Mouse (Mus musculus) MEL (cell line): ENCODE measurements at regions not wholly inside any gene's neighbourhood (a gene's known extent, or its start where the extent isn't known, plus 50 kb on each side); places are given as distances from the start of the nearest gene placed in this dataset.

ENCODE experiments used
- DNase-seq: peaks from one replicate; pipeline ENCODE4 v3.0.0; 2011; ENCODE audit warnings: low read depth, low spot score
- H3K27ac ChIP-seq: 2 replicates; pipeline ENCODE4 v1.5.1; 2012; ENCODE audit warnings: low read depth, mild to moderate bottlenecking, control low read depth, low read length, moderate library complexity; ENCODE audit not compliant: control insufficient read depth
- H3K27me3 ChIP-seq, 2 experiments: fragments of 150-350 bp in 1 of 2; sonication (generic) in 1 of 2; 2 replicates each; pipeline ENCODE4 v1.6.1; 2012; ENCODE audit warnings: low read length in 2 of 2, mild to moderate bottlenecking in 2 of 2, improper control_type of control experiment in 1 of 2, moderate library complexity in 1 of 2; ENCODE audit not compliant: insufficient read depth in 2 of 2, control insufficient read depth in 1 of 2
- H3K36me3 ChIP-seq, 2 experiments: 2 replicates each; pipeline ENCODE4 v1.6.1; 2012 to 2014; ENCODE audit warnings: low read length in 2 of 2, improper control_type of control experiment in 1 of 2, inconsistent platforms in 1 of 2, mild to moderate bottlenecking in 1 of 2; ENCODE audit not compliant: insufficient read depth in 2 of 2, control insufficient read depth in 1 of 2
- H3K4me1 ChIP-seq, 2 experiments: fragments of 150-350 bp in 1 of 2; sonication (generic) in 1 of 2; 2 replicates each; pipeline ENCODE4 v1.6.1; 2012; ENCODE audit warnings: low read length in 2 of 2, improper control_type of control experiment in 1 of 2, mild to moderate bottlenecking in 1 of 2; ENCODE audit not compliant: insufficient read depth in 2 of 2, control insufficient read depth in 1 of 2
- H3K4me3 ChIP-seq, 2 experiments: fragments of 150-350 bp in 1 of 2; sonication (generic) in 1 of 2; 2 replicates each; pipeline ENCODE4 v1.5.1; 2012; ENCODE audit warnings: low read depth in 2 of 2, low read length in 2 of 2, mild to moderate bottlenecking in 2 of 2, moderate library complexity in 2 of 2, control low read depth in 1 of 2, improper control_type of control experiment in 1 of 2; ENCODE audit not compliant: control insufficient read depth in 1 of 2, insufficient read depth in 1 of 2
- H3K79me2 ChIP-seq: 2 replicates; pipeline ENCODE4 v1.6.1; 2012; ENCODE audit warnings: mild to moderate bottlenecking, low read length, moderate library complexity; ENCODE audit not compliant: control insufficient read depth, poor library complexity, insufficient read depth
- H3K9ac ChIP-seq: 2 replicates; pipeline ENCODE4 v1.6.1; 2012; ENCODE audit warnings: low read depth, mild to moderate bottlenecking, control low read depth, low read length, moderate library complexity; ENCODE audit not compliant: control insufficient read depth, poor library complexity, severe bottlenecking
- H3K9me3 ChIP-seq: fragments of 150-350 bp; sonication (generic); replicated peaks from 2 replicates; pipeline ENCODE4 v1.6.1; 2012; ENCODE audit warnings: mild to moderate bottlenecking, low read length, improper control_type of control experiment, moderate library complexity; ENCODE audit not compliant: insufficient read depth
- CHD1 ChIP-seq: IDR thresholded peaks from 2 replicates; pipeline ENCODE4 v1.6.1; 2012; ENCODE audit warnings: low read depth, mild to moderate bottlenecking, inconsistent platforms, low read length, improper control_type of control experiment
- CHD2 ChIP-seq: IDR thresholded peaks from 2 replicates; pipeline ENCODE4 v1.6.1; 2011; ENCODE audit warnings: low read length, improper control_type of control experiment
- ELF1 ChIP-seq: IDR thresholded peaks from 2 replicates; pipeline ENCODE4 v1.6.1; 2014; ENCODE audit warnings: low read depth, mild to moderate bottlenecking, inconsistent platforms, low read length, improper control_type of control experiment, moderate library complexity
- ETS1 ChIP-seq: IDR thresholded peaks from 2 replicates; pipeline ENCODE4 v1.6.1; 2012; ENCODE audit warnings: low read depth, mild to moderate bottlenecking, inconsistent platforms, low read length, improper control_type of control experiment, moderate library complexity
- GABPA ChIP-seq: IDR thresholded peaks from 2 replicates; pipeline ENCODE4 v1.6.1; 2012; ENCODE audit warnings: low read depth, mild to moderate bottlenecking, inconsistent platforms, low read length, improper control_type of control experiment, moderate library complexity
- HCFC1 ChIP-seq: IDR thresholded peaks from 2 replicates; pipeline ENCODE4 v1.6.1; 2012; ENCODE audit warnings: low read depth, mild to moderate bottlenecking, inconsistent platforms, low read length, improper control_type of control experiment, moderate library complexity
- JUND ChIP-seq: IDR thresholded peaks from 2 replicates; pipeline ENCODE4 v1.6.1; 2011; ENCODE audit warnings: low read depth, mild to moderate bottlenecking, improper control_type of control experiment, low read length
- KAT2A ChIP-seq: conservative IDR thresholded peaks from 2 replicates; pipeline ENCODE4 v1.6.1; 2012; ENCODE audit warnings: low read depth, low read length, improper control_type of control experiment, inconsistent platforms
- MAFK ChIP-seq: IDR thresholded peaks from 2 replicates; pipeline ENCODE4 v1.6.1; 2011; ENCODE audit warnings: low read depth, mild to moderate bottlenecking, low read length, improper control_type of control experiment, borderline replicate concordance
- MAX ChIP-seq: IDR thresholded peaks from 2 replicates; pipeline ENCODE4 v1.6.1; 2011; ENCODE audit warnings: low read length, improper control_type of control experiment
- MAZ ChIP-seq: IDR thresholded peaks from 2 replicates; pipeline ENCODE4 v1.6.1; 2012; ENCODE audit warnings: low read depth, mild to moderate bottlenecking, inconsistent platforms, low read length, improper control_type of control experiment
- MYB ChIP-seq: IDR thresholded peaks from 2 replicates; pipeline ENCODE4 v1.6.1; 2011; ENCODE audit warnings: mild to moderate bottlenecking, low read depth, low read length, improper control_type of control experiment
- MYC ChIP-seq: IDR thresholded peaks from 2 replicates; pipeline ENCODE4 v1.6.1; 2011; ENCODE audit warnings: low read depth, mild to moderate bottlenecking, low read length, improper control_type of control experiment, moderate library complexity
- NELFE ChIP-seq: IDR thresholded peaks from 2 replicates; pipeline ENCODE4 v1.6.1; 2011; ENCODE audit warnings: low read depth, low read length, improper control_type of control experiment
- POLR2A ChIP-seq, 2 experiments: IDR thresholded peaks; 2 replicates each; pipeline ENCODE4 v1.6.1; 2011 to 2012; ENCODE audit warnings: low read length in 2 of 2, mild to moderate bottlenecking in 2 of 2, control low read depth in 1 of 2, improper control_type of control experiment in 1 of 2, low read depth in 1 of 2, moderate library complexity in 1 of 2; ENCODE audit not compliant: control insufficient read depth in 1 of 2, insufficient read depth in 1 of 2, poor library complexity in 1 of 2
- RAD21 ChIP-seq: IDR thresholded peaks from 2 replicates; pipeline ENCODE4 v1.6.1; 2011; ENCODE audit warnings: mild to moderate bottlenecking, low read depth, low read length, improper control_type of control experiment
- UBTF ChIP-seq: IDR thresholded peaks from 2 replicates; pipeline ENCODE4 v1.6.1; 2012; ENCODE audit warnings: low read depth, mild to moderate bottlenecking, inconsistent platforms, low read length, improper control_type of control experiment, moderate library complexity, borderline replicate concordance; ENCODE audit not compliant: insufficient read depth
- ZNF384 ChIP-seq: IDR thresholded peaks from 2 replicates; pipeline ENCODE4 v1.6.1; 2012; ENCODE audit warnings: low read depth, mild to moderate bottlenecking, inconsistent platforms, low read length, improper control_type of control experiment

DNA sequence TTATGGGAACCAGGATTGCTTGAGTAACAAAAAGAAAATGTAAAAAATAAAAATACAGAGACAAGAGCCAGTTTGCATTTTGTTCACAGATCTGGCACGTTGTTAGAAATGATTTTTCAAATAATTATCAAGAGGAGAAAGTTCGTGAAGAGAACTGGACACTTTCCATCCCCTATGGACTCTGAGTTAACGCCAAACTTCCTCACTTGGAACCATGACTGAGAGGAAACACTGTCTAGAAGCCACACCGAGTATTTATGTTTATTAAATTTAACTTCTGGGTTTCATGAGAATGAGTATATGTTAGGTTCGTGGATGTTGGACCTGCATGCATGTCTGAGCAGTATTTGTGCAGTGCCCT, 329.6 kb downstream of the Rnd3 start:
- Histone ChIP-seq H3K4me1 (peaks cover under 1 to 4% of the 10 kb centered on the region in 2 experiments; a peak in 3 of 4 replicates), H3K9ac (no peak overlapping the region), H3K36me3 (peaks cover 0 to 4% of the 10 kb centered on the region in 2 experiments; a peak in 2 of 4 replicates), H3K27me3 (no peaks in the 10 kb centered on the region), H3K27ac (no peak overlapping the region), H3K9me3 (no peaks in the 10 kb centered on the region), H3K79me2 (no peaks in the 10 kb centered on the region), H3K4me3 (no peak overlapping the region)
- no peak for TF ChIP-seq RAD21
- TF ChIP-seq MAFK, result no peak
- no peak for DNase-seq

- H3K79me2 ChIP-seq, result no peaks in the 10 kb centered on the region
- H3K36me3 ChIP-seq, result peaks cover 0 to 6% of the 10 kb centered on the region in 2 experiments; a peak in 2 of 4 replicates
- TF ChIP-seq ELF1, result no peak
- TF ChIP-seq RAD21, result no peak
- TF ChIP-seq POLR2A (IDR thresholded peaks at IDR 0.05; ENCODE audit: control insufficient read depth in 1 of 2, insufficient read depth in 1 of 2, low read depth in 1 of 2, low read length in 2 of 2, poor library complexity in 1 of 2), result no peak
- no peak for TF ChIP-seq NELFE
- TF ChIP-seq CHD2, result no peak
- TF ChIP-seq MAX, result no peak
- TF ChIP-seq CHD1, result no peak
- no peak for TF ChIP-seq ZNF384
- no peak for TF ChIP-seq GABPA
- no peak for TF ChIP-seq MYC
- TF ChIP-seq ETS1, result no peak
- TF ChIP-seq KAT2A, result no peak
- no peak for TF ChIP-seq JUND
- no peak for DNase-seq
- H3K27ac ChIP-seq, result no peak overlapping the region
- peaks cover 4 to 8% of the 10 kb centered on the region in 2 experiments; a peak in 3 of 4 replicates for H3K4me1 ChIP-seq
- no peak overlapping the region for H3K9ac ChIP-seq
- no peaks in the 10 kb centered on the region for H3K27me3 ChIP-seq
- no peak overlapping the region for H3K4me3 ChIP-seq
- no peaks in the 10 kb centered on the region for H3K9me3 ChIP-seq
These were observed 330.2 kb downstream of the Rnd3 start for GRCm38 (mm10) chr2:50818557-50819304.

GRCm38 (mm10) chr2:50816364-50816763, 332.5 kb downstream of the Rnd3 start:
- no peak overlapping the region for H3K27ac ChIP-seq
- H3K4me3 ChIP-seq, result no peak overlapping the region
- H3K79me2 ChIP-seq, result no peaks in the 10 kb centered on the region
- no peaks in the 10 kb centered on the region for H3K27me3 ChIP-seq
- no peak for DNase-seq
- no peaks in the 10 kb centered on the region for H3K9me3 ChIP-seq
- no peak overlapping the region for H3K9ac ChIP-seq
- TF ChIP-seq MAX (no peak), MAFK (no peak), UBTF (no peak), HCFC1 (no peak), MAZ (no peak), MYB (no peak)
- H3K4me1 ChIP-seq, result peaks cover 8 to 18% of the 10 kb centered on the region in 2 experiments; a peak in 3 of 4 replicates
- peaks cover 0 to 12% of the 10 kb centered on the region in 2 experiments; a peak in 2 of 4 replicates for H3K36me3 ChIP-seq
